Mouse (Mus musculus) urinary bladder, postnatal 14 days (tissue): ENCODE results near the gene Cx3cl1.

Source experiments
- DNase-seq: peaks from one replicate; pipeline ENCODE4 v3.0.0; 2021; ENCODE audit warnings: low spot score

Cx3cl1 gene

DNA sequence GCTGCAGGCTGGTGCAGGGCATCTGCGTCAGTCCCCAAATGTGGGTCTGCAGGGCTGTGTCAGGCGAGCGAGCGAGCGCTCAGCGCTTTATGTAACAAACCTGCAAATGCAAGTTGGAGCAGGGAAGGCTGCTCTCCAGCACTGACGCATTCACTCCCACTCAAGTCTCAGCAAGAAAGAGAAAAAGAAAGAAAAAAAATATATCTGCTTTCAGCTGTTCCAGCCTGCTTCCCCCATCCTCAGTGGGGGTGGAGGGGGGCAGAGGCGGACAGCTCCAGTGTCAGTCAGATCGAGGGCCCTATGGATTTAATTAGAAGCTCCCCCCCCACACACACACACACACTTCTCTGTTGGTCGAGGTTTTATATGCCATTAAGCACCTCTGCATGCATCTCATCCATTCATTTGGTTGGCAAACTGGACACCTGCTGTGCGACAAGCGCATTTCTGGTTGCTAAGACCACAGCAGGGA is 1.9 kb downstream of the Cx3cl1 start:
- peak; percentile 49 for DNase-seq

DNA sequence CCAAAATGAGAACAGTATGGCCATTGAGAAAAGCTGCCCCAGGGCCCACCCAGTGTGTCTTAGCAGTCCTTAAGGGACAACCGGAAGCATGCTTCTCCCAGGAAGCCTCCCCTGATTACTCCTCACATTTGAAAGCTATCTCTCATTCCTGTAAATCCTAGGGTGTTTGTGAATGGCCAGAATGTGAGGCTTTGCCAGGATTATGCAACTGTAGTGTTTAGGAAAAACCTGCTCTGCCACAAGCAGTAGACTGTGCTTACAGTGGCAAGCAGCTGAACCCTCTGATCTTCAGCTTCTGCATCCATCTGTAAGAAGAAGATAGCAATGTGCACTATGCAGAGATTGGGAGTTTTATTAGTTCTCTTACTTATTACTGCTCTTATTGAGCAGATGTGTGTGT is 2.8 kb downstream of the Cx3cl1 start:
- DNase-seq, result no peak

DNA sequence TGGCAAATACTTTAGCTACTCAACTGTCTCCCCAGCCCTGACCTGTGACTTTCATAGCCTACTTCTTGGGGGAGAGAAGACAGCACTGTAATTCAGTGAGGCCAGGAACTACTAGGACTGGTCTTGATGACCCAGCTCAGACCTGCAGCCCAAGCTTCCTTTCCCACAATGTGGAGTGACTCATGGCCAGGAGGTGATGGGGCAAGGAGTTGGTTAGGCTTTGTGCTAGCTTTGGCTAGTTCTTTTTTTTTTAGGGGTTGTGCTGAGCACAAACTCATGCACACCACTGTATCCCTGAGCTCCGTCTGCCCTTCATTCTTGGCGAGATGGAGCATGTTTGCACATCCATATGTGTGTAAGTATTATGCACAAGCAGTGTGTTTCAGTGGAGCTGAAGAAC is 4.5 kb downstream of the Cx3cl1 start:
- no peak for DNase-seq

DNA sequence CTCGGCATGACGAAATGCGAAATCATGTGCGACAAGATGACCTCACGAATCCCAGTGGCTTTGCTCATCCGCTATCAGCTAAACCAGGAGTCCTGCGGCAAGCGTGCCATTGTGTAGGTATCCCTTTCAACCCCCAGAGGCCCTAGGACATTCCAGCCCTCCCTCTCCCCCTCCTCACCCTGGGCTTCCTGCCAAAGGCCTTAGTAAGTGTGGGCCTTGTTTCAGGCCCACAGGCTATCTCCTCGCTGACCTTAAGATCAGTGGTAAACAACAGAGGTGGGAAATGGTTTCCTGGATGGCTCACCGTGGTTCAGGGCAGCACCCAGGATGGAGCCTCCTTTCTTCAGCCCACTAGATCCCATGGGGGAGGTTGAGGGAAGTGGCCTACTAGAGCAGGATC is 6.2 kb downstream of the Cx3cl1 start:
- DNase-seq, result no peak

DNA sequence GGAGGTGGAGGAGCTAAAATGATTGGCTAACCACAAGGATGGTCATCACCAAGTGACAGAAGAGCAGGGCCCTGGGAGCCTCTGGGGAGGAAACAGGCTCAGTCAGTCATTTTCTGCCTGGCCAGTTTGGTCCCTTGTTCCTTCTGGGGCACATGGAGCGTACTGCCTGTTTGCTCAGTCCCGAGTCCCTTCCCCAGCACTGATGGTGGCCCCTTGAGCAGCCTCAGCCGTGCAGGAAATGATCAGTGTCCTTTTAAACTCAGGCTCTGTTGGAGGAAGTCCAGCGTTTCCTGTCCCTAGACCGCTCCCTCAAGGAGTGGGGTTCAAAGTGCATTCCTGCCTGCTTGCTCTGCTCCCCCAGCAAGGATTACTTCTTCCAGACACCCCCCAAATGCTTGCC is 6.7 kb downstream of the Cx3cl1 start:
- no peak for DNase-seq

DNA sequence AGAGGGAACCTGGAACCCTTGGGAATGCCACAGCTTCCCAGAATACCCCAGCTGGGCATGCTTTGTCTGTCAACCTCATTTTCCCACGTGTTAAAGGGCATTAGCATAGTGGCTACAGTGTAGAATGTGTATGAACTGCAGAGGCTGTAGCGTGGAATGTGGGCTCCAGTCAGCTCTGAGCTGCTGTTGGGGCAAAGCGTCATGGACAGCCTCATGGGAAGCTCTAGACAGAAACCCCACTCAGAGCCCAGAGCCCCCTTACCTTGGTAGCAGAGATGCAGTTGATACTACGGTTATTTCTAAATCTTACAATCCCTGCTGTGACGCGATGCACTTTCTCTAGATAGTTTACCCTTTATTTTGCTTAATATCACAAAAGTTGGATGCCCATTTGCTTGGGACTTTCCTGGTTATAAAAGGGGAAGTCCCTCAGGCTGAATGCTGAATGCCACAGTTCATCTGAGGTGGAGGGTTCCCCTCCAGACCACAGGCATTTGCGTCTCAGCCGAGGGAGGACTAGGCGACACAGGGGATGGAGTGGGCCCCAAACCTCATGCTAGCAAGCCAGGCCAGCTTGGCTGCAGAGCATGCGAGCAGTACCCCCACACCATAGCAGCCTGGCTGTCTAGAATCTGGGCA is 7.2 kb downstream of the Cx3cl1 start:
- no peak for DNase-seq

DNA sequence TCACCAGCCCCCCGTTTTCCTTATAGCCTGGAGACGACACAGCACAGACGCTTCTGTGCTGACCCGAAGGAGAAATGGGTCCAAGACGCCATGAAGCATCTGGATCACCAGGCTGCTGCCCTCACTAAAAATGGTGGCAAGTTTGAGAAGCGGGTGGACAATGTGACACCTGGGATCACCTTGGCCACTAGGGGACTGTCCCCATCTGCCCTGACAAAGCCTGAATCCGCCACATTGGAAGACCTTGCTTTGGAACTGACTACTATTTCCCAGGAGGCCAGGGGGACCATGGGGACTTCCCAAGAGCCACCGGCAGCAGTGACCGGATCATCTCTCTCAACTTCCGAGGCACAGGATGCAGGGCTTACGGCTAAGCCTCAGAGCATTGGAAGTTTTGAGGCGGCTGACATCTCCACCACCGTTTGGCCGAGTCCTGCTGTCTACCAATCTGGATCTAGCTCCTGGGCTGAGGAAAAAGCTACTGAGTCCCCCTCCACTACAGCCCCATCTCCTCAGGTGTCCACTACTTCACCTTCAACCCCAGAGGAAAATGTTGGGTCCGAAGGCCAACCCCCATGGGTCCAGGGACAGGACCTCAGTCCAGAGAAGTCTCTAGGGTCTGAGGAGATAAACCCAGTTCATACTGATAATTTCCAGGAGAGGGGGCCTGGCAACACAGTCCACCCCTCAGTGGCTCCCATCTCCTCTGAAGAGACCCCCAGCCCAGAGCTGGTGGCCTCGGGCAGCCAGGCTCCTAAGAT is 7.9 kb downstream of the Cx3cl1 start:
- no peak for DNase-seq

DNA sequence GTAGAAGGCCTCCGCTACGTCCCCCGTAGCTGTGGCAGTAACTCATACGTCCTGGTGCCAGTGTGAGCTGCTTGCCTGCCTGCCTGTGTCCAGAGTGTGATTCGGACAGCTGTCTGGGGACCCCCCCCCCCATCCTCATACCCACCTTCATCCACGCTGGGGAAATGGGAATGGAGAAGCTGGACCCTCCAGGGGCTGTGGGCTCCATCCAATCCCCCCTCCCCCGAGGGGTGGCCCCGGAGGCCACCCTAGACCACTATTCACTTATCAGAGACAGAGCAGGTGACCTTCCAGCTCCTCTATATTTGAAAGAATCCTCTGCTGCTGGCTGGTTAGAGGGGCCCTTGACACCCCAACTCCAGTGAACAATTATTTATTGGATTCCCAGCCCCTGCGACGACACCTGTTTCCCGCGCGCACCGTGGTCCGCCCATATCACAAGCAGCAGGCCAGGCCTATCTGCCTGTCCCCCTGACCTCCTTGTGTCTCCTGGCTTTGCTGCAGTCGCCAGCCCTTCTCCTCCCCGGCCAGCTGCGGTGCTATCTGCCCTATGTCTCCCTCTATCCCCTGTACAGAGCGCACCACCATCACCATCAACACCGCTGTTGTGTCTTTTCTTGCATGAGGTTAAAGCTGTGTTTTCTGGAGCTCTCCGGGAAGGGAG is 8.8 kb downstream of the Cx3cl1 start:
- no peak for DNase-seq

DNA sequence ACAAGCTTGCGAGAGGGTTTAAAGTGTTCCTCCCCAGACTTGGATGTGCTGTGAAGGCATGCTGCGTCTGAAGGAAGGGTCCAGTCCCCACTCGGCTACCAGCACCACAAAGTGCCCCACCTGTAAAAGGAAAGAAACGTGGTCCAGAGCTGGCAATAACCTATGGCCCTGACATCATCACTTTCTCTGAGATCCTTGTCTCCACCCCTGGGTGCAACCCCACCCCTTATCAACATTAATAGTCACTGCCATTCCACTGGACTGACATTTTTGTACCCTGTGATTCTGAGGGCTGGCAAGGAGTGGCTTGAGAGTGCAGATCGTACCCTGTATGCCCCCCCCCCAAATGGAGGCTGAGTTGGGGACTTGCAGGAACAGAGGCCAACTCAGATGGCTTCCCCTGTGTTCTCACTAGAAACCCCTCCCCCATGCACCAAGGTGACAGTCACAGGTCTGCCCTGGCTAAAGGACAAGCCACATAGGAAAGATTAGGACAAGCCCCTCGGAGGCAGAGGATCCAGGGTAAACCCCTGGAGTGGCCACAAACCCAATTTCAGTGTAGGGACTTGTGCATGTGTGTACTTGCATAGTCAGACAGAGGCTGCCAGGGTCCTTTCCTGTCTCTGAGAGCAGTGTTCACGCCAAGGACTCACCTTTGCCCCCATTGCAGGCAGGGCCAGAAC is 9.5 kb downstream of the Cx3cl1 start:
- no peak for DNase-seq

DNA sequence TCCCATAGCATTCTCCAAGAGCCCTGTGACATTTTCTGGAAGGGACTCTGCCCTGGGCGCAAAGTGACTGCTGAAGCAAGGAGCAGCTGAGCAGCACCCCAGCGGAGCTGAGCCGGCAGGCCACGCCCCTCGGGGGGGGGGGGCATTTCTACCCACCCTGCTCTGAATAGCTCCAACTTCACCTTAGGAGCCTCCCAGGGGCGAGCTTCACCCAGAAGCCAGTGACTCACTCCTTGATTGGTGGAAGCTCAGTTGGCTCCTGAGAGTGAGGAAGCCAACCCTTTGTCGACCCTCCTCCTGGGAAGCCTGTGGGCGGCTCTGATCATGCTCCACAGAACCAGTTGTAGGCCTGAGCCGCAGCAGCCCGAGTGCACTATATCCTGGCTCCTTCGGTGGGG is 10.0 kb downstream of the Cx3cl1 start:
- DNase-seq, result peak; percentile 23

DNA sequence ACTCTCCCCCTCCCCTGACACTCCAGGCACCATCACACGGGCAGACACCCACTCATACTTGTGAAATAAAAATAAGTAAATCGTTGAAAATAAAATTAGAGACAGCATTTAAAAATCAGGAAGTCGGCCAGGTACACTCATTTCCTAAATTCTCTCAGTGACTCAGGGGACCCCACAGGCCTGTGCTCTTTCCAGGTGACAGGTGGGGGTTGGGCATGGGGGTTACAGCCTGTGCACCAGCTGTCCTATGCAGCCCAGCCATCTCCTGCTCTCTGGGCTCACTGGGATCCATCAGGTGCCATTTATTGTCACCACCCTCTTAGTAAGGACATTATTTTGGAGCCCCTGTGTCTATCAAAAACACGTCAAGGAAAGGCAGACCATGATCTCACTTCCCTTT is 12.1 kb downstream of the Cx3cl1 start:
- no peak for DNase-seq

DNA sequence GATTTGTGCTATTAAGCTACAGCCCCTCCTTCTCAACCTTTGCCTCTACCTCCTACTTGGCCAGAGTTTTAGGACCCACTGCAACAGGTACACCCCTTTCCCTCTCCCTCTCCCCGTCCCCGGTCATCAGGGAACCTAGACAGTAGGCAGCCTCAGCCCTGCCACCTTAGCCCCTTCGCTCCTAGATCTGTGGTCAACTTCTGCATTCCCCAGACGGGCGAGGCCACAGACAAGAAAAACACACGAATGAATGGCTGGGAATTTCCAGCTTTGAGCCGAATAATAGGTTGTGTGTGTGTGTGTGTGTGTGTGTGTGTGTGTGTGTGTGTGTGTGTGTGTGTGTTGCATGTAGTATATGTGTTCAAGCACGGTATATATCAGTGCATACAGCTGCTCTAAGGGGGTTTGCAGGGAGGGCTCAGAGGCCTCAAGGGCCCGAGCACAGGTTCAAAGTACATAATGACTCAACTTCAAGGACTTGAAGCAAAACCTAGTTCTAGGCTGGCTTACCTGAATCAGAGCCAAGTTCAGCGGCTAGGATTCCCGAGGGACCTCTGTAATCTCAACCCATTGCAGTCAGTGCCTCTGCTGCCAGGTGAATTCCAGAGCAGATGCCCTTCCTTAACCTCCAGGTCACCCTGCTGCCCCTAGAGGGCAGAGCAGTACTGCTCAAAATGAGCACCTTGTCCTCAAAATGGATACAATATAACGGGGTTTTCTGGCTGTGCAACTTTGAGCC is 13.6 kb downstream of the Cx3cl1 start:
- peak; percentile 38 for DNase-seq

DNA sequence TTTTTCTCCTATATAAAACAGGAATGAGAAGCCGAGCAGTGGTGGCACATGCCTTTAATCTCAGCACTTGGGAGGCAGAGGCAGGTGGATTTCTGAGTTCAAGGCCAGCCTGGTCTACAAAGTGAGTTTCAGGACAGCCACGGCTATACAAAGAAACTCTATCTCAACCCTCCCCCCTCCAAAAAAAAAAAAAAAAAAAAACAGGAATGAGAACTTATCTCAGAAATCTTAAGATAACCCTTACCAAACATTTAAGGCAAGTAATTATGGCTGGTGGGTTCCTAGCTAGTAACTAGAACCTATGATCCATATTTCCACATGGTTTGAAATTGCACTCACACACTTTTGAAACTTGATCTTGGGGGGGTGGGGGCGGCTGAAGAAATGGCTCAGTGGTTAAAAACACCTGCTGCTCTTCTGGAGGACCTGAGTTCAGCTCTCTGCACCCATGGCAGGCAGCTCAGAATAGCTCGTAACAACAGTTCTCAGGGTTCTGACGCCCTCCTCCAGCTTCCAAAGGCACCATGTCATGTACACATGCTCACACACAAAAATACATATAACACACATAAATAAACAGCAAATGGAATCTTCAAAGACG is 14.3 kb downstream of the Cx3cl1 start:
- no peak for DNase-seq

DNA sequence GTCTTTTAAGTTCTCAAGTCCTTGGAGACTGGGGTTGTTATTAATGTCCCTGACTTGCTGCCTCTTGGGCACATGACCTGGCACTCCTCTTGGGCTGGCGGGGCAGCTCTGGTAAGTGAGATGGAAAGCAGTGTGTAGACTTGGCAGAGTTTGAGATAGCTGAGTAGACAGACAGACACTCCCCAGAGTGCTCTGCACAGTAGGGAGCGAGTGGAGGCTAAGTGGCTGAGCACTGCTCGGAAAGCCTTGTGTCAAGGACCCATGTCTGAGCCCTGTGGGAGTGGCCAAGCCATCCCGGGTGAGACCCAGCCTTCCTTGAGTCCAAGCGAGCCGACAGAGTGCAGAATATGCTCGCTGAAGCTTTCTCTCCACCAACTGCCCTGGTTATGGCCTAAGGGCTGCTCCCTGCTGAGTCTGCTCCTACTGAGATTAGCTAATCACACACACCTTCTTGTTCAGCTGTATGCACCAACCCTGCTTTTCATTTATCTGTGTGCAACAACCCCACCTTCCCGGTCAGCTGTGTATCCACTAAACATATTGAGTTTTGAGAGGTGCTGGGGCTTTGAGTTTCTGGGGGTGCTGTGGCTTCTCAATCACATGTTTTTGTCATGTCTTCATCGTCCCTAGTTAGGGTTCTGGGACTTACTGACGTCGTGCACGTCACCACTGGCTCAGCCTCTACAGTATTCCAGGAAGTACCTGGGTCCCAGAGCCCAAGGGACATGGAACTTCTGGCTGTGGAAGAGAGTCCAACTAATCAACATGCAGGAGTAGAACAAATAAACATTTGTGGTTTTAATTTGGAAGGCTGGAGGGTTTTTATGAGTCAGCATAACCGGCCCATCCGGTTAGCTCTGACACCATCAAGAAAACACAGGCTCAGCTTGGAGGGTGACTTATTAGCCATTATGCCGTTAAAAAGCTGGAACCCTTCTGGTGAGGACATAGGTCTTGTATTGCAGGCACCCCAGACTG is 16.0 kb downstream of the Cx3cl1 start:
- peak; percentile 71 for DNase-seq

DNA sequence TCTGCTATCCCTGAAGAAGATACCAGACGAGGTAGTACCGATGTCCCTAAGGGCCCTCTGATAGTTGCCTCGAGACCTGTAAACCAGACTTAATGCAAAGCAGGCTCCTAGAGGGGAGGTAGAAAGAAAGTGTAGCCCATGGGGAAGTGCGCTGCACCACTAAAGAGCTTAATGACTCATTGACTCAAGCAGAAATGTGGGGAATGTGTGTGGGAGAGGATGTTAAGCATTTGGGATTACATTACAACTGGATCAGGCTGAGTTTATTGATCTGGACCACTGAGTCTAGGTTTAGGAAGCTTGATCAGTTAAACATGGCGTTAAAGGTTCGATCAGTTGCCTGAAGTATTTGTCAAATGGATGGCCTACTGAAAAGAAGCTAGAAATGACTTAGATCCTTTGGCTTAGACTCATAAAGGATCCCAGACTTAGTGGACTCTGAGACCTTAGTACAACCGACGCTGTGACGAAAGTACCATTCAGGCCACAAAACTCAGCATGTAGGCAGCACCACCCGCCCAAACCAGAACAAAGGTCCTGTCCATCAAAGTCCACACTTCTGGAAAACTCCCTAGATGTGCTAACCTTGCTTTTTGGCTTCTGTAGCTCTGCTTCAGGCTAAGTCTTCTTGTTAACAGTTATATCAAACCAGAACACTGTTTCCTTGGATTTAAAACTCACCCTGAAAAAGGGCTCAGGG is 17.6 kb downstream of the Cx3cl1 start:
- DNase-seq, result no peak

DNA sequence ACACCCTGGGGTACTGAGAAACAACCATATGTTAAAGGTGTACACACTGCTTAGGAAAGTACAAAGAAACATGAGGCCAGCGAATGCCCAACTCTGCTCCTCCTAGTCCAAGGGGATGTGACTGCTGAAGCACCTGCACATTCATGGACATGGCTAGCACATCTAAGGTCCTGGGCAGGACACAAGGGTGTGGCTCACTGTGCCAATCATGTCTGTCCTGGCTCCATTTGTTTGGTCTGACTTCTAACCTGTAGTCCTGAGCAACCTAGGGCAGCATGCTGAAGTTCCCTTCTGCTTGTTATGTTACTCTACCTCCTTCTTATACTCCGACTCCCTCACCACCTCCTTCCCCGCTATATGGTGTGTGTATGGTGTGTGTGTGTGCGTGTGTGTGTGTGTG is 22.6 kb downstream of the Cx3cl1 start:
- no peak for DNase-seq

DNA sequence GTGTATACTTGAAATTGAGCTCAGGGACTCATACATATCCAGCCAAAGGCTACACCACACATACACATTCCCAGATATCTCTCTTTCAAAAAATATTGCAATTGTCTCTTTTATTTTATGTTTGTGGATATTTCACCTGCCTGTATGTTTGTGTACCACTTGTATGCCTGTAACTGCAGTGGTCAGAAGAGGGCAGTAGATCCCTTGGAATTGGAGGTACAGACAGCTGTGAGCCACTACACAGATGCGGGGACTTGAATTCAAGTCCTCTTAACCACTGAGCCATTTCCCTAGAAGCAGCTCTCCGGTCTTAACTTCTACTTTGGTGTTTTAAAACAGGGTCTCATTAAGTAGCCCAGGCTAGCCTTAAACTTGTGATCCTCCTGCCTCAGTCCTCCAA is 23.0 kb downstream of the Cx3cl1 start:
- no peak for DNase-seq

DNA sequence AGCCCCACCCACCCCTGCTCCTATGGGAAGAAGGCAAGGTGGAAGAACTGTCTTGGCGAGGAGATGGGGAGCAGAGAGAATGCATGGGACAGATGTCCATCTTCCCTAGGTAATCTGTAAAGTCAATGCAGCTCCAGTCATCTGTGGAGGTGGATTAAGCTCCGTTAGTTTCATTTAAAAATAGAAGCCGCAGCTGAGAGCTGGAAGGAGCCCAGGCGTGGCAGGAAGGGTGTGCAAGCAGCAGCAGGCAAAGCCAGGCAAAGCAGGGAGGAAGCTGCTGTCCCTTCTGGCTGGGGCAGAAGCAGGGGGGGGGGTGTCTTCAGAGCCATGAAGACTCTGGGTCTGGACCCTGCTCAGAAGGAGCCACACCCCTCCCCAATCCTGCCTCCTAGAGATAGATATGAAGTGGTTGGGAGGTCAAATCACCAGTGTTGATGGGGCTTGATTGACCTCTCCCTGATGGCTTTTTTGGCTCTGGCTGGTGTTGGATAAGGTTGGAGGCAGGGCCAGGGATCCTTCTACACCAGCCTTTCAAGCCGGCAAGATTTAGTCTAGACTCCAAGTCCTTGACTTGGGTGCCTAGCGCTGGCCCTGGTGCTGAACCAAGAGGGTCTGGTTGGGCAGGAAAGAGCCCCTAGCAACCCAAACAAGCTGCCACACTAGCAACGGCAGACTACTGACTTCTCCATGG is 28.6 kb downstream of the Cx3cl1 start:
- no peak for DNase-seq
